Mouse (Mus musculus) testis, adult 2 months (tissue): ENCODE measurements at regions not wholly inside any gene's neighbourhood (a gene's known extent, or its start where the extent isn't known, plus 50 kb on each side); places are given as distances from the start of the nearest gene placed in this dataset.

ENCODE experiments used
- CTCF ChIP-seq: fragments of 200-500 bp; IDR thresholded peaks from 2 replicates; pipeline ENCODE4 v1.5.1; 2012; ENCODE audit warnings: low read depth, mild to moderate bottlenecking, inconsistent platforms, low read length, moderate library complexity; ENCODE audit not compliant: control insufficient read depth, insufficient read depth, insufficient replicate concordance
- POLR2A ChIP-seq: fragments of 200-500 bp; IDR thresholded peaks from 2 replicates; pipeline ENCODE4 v1.6.1; 2012; ENCODE audit warnings: low read depth, mild to moderate bottlenecking, inconsistent platforms, low read length, moderate library complexity; ENCODE audit not compliant: control insufficient read depth

DNA sequence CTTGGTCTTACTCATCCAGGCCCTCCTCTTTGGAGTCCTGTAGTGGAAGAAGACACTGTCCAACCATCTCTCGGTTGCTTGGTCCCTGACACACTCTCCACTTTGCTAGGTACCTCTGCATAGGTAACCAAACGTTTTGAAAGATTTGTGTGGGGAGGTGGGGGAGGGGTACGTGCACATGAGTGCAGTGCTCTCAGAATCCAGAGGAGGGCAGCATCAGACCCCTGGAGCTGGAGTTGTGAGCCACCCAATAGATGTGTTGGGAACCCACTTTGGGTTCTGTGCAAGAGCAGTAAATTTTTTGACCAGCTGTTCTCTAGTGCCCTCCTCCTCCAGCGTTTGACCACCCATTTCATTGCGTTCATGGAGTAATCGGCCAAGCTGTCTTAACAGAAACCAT lies 77.7 kb upstream of the Tshz3 start:
- TF ChIP-seq CTCF (peak; percentile 48; the same call in 1 of the 2 replicates), POLR2A (no peak)
